Mouse (Mus musculus): ENCODE measurements around the gene Mief1. TPM values are rescaled to one million over a fixed set of nuclear protein-coding genes. Genes with fewer than 3 reads are reported as not detected.

Mief1 gene
- total and polyA plus RNA-seq, 2 experiments from 2014 or later, result 20.3 to 51.1 TPM

DNA sequence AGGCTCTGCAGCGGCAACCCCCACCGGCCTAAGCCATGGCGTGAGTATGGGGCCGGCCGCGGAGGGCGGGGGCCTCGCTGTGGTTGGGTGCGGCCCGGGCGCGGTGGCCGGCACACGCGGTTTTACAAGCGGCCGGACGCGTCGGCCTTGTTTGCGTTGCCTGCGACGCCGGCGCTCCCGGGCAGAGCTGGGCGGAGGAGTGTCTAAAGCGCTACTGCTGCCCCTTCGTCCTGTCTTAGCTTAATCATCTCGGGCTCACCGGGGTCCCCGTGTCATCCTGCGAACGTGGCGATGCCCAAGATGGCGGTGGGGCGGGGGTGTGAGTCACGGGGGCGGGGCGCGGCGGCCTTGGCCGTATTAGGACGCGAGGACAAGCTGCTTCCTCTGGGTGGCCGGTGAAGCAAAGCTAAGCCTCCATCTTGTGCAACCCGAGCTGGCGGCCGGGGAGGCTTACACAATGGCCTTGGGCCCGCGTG, 21.9 kb downstream of the Mief1 start:
- peaks cover 34% of the 10 kb centered on the region for H3K36me3 ChIP-seq (ENCODE audit: insufficient read depth, low read length)
- under 1% methylated on average over 47 of the region's 51 CpGs for WGBS

DNA sequence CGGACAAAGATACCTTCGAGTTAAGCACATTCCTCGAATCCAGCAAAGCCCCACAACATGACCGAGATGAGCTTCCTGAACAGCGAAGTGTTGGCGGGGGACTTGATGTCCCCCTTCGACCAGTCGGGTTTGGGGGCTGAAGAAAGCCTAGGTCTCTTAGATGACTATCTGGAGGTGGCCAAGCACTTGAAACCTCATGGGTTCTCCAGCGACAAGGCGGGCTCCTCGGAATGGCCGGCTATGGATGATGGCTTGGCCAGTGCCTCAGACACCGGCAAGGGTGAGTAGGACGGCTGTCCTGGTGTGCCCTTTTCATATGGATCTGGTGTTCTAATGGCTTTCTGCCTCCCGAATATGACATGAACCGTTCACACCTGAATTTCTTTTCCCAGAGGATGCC, 22.4 kb downstream of the Mief1 start:
- TF ChIP-seq CTCF (IDR thresholded peaks at IDR 0.05; ENCODE audit: low read depth), result no peak
- Histone ChIP-seq H3K4me3 (ENCODE audit: low read length) (peak overlapping the region; percentile 79), H3K4me1 (ENCODE audit: insufficient read depth, low read length) (peaks cover 18% of the 10 kb centered on the region; the same call in 1 of the 2 replicates), H3K9ac (replicated peaks; ENCODE audit: low read length) (peak overlapping the region; percentile 98), H3K36me3 (ENCODE audit: insufficient read depth, low read length) (peaks cover 33% of the 10 kb centered on the region), H3K27me3 (ENCODE audit: insufficient read depth, low read length) (no peaks in the 10 kb centered on the region), H3K4me2 (ENCODE audit: low read depth, low read length) (peak overlapping the region; percentile 99), H3K27ac (peak overlapping the region; percentile 98), H3K9me3 (ENCODE audit: low read length) (no peaks in the 10 kb centered on the region)
- ATAC-seq (no peak), DNase-seq (ENCODE audit: low spot score) (no peak)
- WGBS, result 8% methylated on average over 16 of the region's 16 CpGs

More for the DNA sequence above, 21.9 kb downstream of the Mief1 start:
- Histone ChIP-seq H3K27me3 (ENCODE audit: insufficient read depth, low read length) (no peaks in the 10 kb centered on the region), H3K9ac (replicated peaks; ENCODE audit: low read length) (peak overlapping the region; percentile 98), H3K27ac (peak overlapping the region; percentile 98), H3K4me3 (ENCODE audit: low read length) (peak overlapping the region; percentile 79), H3K9me3 (ENCODE audit: low read length) (no peaks in the 10 kb centered on the region), H3K4me1 (ENCODE audit: insufficient read depth, low read length) (peaks cover 18% of the 10 kb centered on the region; the same call in 1 of the 2 replicates), H3K4me2 (ENCODE audit: low read depth, low read length) (peak overlapping the region; percentile 99)
- peak; percentile 22; the same call in 1 of the 2 replicates for TF ChIP-seq CTCF (IDR thresholded peaks at IDR 0.05; ENCODE audit: low read depth)
- DNase-seq (ENCODE audit: low spot score) (peak; percentile 92), ATAC-seq (peak; percentile 61)

DNA sequence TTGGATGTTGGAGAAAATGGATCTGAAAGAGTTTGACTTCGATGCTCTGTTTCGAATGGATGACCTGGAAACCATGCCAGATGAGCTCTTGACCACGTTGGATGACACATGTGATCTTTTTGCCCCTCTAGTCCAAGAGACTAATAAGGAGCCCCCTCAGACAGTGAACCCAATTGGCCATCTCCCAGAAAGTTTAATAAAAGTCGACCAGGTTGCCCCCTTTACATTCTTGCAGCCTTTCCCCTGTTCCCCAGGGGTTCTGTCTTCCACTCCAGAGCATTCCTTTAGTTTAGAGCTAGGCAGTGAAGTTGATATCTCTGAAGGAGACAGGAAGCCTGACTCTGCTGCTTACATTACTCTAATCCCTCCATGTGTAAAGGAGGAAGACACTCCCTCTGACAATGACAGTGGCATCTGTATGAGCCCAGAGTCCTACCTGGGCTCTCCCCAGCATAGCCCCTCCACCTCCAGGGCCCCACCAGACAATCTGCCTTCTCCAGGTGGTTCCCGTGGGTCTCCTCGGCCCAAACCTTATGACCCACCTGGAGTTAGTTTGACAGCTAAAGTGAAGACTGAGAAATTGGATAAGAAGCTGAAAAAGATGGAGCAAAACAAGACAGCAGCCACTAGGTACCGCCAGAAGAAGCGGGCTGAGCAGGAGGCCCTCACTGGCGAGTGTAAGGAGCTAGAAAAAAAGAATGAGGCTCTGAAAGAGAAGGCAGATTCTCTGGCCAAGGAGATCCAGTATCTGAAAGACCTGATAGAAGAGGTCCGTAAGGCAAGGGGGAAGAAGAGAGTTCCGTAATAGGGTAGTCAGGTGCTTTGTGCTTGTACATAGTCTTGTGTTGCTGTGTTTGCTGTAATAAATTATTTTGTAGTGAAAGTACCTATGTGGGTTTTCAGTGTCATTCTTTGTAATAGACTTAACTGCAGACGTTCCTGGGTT, 23.1 kb downstream of the Mief1 start:
- Histone ChIP-seq H3K4me2 (ENCODE audit: low read depth, low read length) (peak overlapping the region; percentile 99), H3K27me3 (ENCODE audit: insufficient read depth, low read length) (no peaks in the 10 kb centered on the region), H3K9me3 (ENCODE audit: low read length) (no peaks in the 10 kb centered on the region), H3K4me3 (ENCODE audit: low read length) (peak overlapping the region; percentile 79), H3K36me3 (ENCODE audit: insufficient read depth, low read length) (peaks cover 33% of the 10 kb centered on the region), H3K27ac (peak overlapping the region; percentile 98; the same call in 1 of the 2 replicates), H3K9ac (replicated peaks; ENCODE audit: low read length) (peak overlapping the region; percentile 98), H3K4me1 (ENCODE audit: insufficient read depth, low read length) (peaks cover 18% of the 10 kb centered on the region; the same call in 1 of the 2 replicates)
- TF ChIP-seq CTCF (IDR thresholded peaks at IDR 0.05; ENCODE audit: low read depth), result no peak; the same call in 1 of the 2 replicates
- ATAC-seq, result no peak
- WGBS, result 62% methylated on average over 12 of the region's 12 CpGs
- DNase-seq (ENCODE audit: low spot score), result no peak

DNA sequence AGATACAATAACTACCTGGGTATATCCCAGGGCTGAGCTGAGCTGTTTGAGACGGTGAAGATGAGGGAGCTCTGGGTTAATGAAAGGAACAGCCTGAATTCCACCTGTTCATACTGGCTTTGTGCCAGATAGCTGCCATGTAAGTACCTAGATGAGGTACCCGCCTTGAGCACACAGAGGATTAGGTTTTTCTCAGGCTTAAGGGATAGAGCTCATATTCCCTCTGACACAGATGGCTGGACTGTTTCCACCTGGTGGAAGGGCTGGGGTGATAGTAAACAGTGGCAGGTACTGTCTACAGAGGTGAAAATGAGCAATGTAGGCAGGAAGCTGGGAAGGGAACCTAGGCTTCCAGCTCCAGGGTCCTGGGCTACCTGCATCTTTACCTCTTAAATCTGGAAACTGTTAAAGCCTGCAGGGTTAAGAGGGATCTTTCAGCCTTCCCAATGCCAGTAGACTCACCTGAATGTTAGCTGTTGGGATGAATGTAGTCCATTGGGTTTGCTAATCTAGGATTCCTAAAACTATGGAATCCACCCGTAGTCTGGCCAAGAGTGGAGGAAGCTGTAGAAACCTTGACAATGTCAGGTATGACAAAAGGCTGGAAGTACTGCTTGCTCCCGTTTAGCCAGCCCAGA, 23.9 kb downstream of the Mief1 start:
- Histone ChIP-seq H3K27ac (peak overlapping the region; percentile 48; the same call in 1 of the 2 replicates), H3K4me2 (ENCODE audit: low read depth, low read length) (peak overlapping the region; percentile 99), H3K4me1 (ENCODE audit: insufficient read depth, low read length) (peaks cover 18% of the 10 kb centered on the region; the same call in 1 of the 2 replicates), H3K9me3 (ENCODE audit: low read length) (no peaks in the 10 kb centered on the region), H3K4me3 (ENCODE audit: low read length) (peak overlapping the region; percentile 79; the same call in 1 of the 2 replicates), H3K9ac (replicated peaks; ENCODE audit: low read length) (no peak overlapping the region), H3K36me3 (ENCODE audit: insufficient read depth, low read length) (peaks cover 33% of the 10 kb centered on the region), H3K27me3 (ENCODE audit: insufficient read depth, low read length) (no peaks in the 10 kb centered on the region)
- DNase-seq (ENCODE audit: low spot score) (no peak), ATAC-seq (no peak)
- TF ChIP-seq CTCF (IDR thresholded peaks at IDR 0.05; ENCODE audit: low read depth), result no peak
- 27% methylated on average over 4 of the region's 4 CpGs for WGBS

DNA sequence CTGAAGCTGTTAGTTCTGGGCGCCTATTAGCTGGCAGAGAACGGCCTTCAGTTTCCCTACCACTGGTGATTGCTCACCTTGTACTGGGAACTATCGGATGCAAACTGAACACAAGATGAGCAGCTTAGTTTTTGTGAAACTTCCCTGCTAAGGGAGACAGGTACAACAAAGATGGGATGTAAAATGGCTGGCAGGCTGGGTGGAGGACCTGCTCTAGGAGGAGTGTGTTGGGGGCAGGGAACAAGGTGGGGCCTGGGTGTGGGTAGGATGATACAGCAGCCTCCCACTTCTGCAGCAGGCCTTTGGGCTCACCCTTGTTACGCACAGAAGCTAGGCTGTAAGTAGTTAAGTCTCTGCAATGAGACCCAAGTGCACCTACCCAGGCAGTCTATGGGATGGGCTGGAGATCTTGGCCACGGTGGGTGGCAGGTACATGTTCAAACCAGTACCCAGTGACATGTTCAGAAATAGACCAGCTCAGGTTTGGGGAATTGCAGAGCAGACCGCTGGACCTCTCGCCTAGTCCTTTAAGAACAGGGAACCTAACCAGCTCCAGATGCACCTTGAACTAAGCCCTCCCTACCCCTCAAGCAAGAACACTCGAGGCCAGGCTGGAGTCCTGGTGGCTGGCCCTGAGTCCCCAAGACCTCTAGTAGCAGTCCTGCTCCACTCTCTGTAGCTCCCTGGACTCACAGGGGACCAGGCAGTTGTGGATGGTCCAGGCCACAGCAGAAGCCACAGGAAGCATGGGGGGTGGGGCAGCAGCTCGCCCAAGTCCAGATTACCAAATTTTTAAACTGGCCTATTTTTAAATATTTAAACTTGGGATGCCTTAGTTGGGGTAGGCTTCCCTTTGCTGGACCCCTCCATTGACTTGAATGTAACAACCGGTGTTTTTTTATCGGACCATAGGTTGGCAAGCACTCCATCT, 24.7 kb downstream of the Mief1 start:
- no peak overlapping the region for H3K9ac ChIP-seq (replicated peaks; ENCODE audit: low read length)
- TF ChIP-seq CTCF (IDR thresholded peaks at IDR 0.05; ENCODE audit: low read depth), result no peak
- 0 out of 2 replicates have a peak overlapping the region, but pooled peaks have one; percentile 99 for H3K4me2 ChIP-seq (ENCODE audit: low read depth, low read length)
- ATAC-seq, result no peak
- DNase-seq (ENCODE audit: low spot score), result no peak
- H3K36me3 ChIP-seq (ENCODE audit: insufficient read depth, low read length), result peaks cover 33% of the 10 kb centered on the region
- H3K4me3 ChIP-seq (ENCODE audit: low read length), result no peak overlapping the region
- peak overlapping the region; percentile 48; the same call in 1 of the 2 replicates for H3K27ac ChIP-seq
- H3K9me3 ChIP-seq (ENCODE audit: low read length), result no peaks in the 10 kb centered on the region
- H3K27me3 ChIP-seq (ENCODE audit: insufficient read depth, low read length), result no peaks in the 10 kb centered on the region
- H3K4me1 ChIP-seq (ENCODE audit: insufficient read depth, low read length), result peaks cover 23% of the 10 kb centered on the region
- 66% methylated on average over 11 of the region's 11 CpGs for WGBS

All from hindbrain, postnatal 0 days (tissue).